Mouse (Mus musculus) layer of hippocampus, adult 2 months (tissue): ENCODE results near the gene Txndc9. TPM values are rescaled to one million over a fixed set of nuclear protein-coding genes. Genes with fewer than 3 reads are reported as not detected.

Experiments
- DNase-seq, 2 experiments: peaks; one replicate each; pipeline ENCODE4 v3.0.0; 2022; ENCODE audit warnings: low spot score in 2 of 2
- H3K27ac ChIP-seq: fragments of 200-600 bp; 2 replicates; pipeline ENCODE4 v1.8.1; 2022
- H3K4me3 ChIP-seq: fragments of 200-600 bp; 2 replicates; pipeline ENCODE4 v1.8.1; 2022; ENCODE audit warnings: mild to moderate bottlenecking
- CTCF ChIP-seq: fragments of 200-600 bp; conservative IDR thresholded peaks from 2 replicates; pipeline ENCODE4 v1.8.1; 2022; ENCODE audit warnings: antibody characterized with exemption, mild to moderate bottlenecking, moderate library complexity
- total RNA-seq, 2 experiments: library from RNA; stranded (reverse); gene quantifications; 2 replicates each; pipeline ENCODE4 v1.2.3; 2021

The Txndc9 gene
- total RNA-seq, 2 experiments from 2014 or later = 56.9 to 60.4 TPM

- H3K27ac ChIP-seq = no peak overlapping the region
- no peak for DNase-seq
- H3K4me3 ChIP-seq = no peak overlapping the region
- TF ChIP-seq CTCF = no peak
These were observed 39.2 kb downstream of the Txndc9 start for GRCm38 (mm10) chr1:37958516-37958915.

DNA sequence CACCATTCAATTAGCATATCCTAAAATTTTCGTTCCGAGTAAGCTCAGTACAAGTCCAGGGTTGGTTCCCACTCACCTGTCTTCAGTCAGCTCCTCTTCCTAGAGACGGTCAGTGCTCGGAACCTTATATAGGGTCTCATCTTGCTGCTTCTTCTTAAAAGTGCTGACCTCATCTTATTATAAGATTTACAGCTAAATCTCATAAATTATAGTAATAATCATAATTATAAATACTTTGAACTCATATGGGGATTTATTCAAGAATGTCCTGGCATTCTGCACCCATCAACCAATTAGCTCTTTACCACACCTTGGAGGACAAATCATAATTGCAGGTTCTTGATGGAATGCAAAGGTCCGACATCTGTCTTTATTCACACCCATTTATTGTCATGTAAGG is 40.0 kb downstream of the Txndc9 start, which contains the start of gene Lyg1:
Gene Lyg1, minus strand, starts transcription at position 101 of the 400 bp plus-strand sequence.
- DNase-seq = no peak
- H3K27ac ChIP-seq = no peak within 1 kb of the TSS
- no peak for TF ChIP-seq CTCF
- no peak within 1 kb of the TSS for H3K4me3 ChIP-seq

- no peak for DNase-seq
- H3K27ac ChIP-seq = no peak overlapping the region
- no peak for TF ChIP-seq CTCF
- no peak overlapping the region for H3K4me3 ChIP-seq
These were observed 40.8 kb downstream of the Txndc9 start for GRCm38 (mm10) chr1:37956690-37957431.

DNA sequence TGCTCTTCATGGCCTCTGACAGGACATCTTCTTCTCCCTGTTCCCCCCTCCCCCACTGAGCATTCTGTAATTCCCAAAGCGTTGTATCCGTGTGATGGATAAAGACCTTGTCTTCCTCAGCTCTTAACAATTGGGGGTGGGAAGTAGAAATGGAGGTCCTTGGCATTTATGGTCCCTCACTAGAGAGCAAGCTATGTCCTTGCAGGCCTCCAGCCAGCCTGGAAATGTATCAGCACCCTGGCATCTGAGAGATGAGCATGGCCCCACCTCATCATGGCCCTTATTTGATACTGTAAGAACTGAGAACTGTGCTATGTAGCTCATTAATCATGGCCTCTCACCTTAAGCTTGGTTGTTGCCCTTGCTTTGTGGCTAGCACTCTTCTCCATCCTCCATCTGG is 42.4 kb downstream of the Txndc9 start:
- Histone ChIP-seq H3K4me3 (no peak overlapping the region), H3K27ac (no peak overlapping the region)
- no peak for TF ChIP-seq CTCF
- no peak for DNase-seq

GRCm38 (mm10) chr1:37954786-37955185 is 42.9 kb downstream of the Txndc9 start:
- Histone ChIP-seq H3K4me3 (no peak overlapping the region), H3K27ac (no peak overlapping the region)
- TF ChIP-seq CTCF = no peak
- no peak for DNase-seq

DNA sequence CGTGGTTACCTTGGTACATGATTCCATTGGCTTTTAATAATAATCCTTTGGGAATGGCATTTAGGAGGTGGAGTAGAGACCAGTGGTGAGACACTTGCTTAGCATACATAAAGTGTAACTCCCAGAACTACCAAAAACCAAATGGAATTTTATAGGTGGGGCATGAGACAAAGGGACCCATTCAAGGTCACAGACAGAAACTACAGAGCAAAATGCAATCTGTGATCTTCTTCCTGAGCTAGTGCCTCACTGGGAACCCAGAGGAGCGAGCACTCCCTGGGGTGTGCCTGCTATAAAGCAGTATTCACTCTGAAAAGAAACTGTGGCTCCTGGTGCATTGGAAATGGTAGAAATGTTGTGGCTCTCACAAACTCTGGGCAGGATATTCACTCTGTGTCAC is 48.8 kb downstream of the Txndc9 start:
- Histone ChIP-seq H3K4me3 (no peak overlapping the region), H3K27ac (no peak overlapping the region)
- DNase-seq = no peak
- no peak for TF ChIP-seq CTCF

Other genes with a start within 250 kb of the Txndc9 start
- 10 to 100 TPM; 24.8 to 28.6 TPM for gene Tsga10, start 131.5 kb downstream of the Txndc9 start, total RNA-seq
- 1 to 10 TPM; 6.9 to 7.4 TPM for gene Lipt1, start 126.2 kb downstream of the Txndc9 start, total RNA-seq
- gene Mitd1, start 107.5 kb downstream of the Txndc9 start, total RNA-seq = 10 to 100 TPM; 11.0 to 12.2 TPM
- 100 to 1,000 TPM; 134 to 142 TPM for gene Mrpl30, start 107.4 kb downstream of the Txndc9 start, total RNA-seq
- not detected for gene Lyg2, start 81.4 kb downstream of the Txndc9 start, total RNA-seq
- gene Lyg1, start 40.1 kb downstream of the Txndc9 start, total RNA-seq = not detected
- 10 to 100 TPM; 37.7 to 38.5 TPM for gene Eif5b, start 117 bp upstream of the Txndc9 start, total RNA-seq
- 10 to 100 TPM; 41.1 to 43.5 TPM for gene Rev1, start 131.9 kb upstream of the Txndc9 start, total RNA-seq